16 mouse cellular contexts compared by ENCODE assay signal in genomic region chr5:9092716-9093115, GRCm38 (mm10).
"Had no signal": no experiment of that assay in that cellular context is flagged by ENCODE, and none has a peak within 500 bp of the region (broad histone marks: within the 10 kb centered on the region; RNA-seq: fewer than 3 reads in every experiment).

No protein-coding gene starts in this region.

- H3K27me3 ChIP-seq: neural tube, embryonic 13.5 days; neural tube, embryonic 15.5 days; stomach, embryonic 15.5 days had no signal

- H3K9ac ChIP-seq: neural tube, embryonic 13.5 days; neural tube, embryonic 15.5 days; stomach, embryonic 15.5 days had no signal

- H3K4me3 ChIP-seq: neural tube, embryonic 13.5 days; neural tube, embryonic 15.5 days; stomach, embryonic 15.5 days had no signal

- H3K9me3 ChIP-seq: stomach, embryonic 15.5 days had no signal

- H3K4me1 ChIP-seq: neural tube, embryonic 13.5 days; neural tube, embryonic 15.5 days; stomach, embryonic 15.5 days had no signal

- DNase-seq: retina, postnatal 1 day; right cerebral cortex, adult 18-20 months; right cerebral cortex, postnatal 14 days; right cerebral cortex, postnatal 25 days; right cerebral cortex, postnatal 4 days; spleen, adult 18-20 months; thymus, adult 18-20 months; thymus, adult 2 months; thymus, postnatal 14 days; thymus, postnatal 25 days; thymus, postnatal 36 days; thymus, postnatal 4 days had no signal

- H3K36me3 ChIP-seq: neural tube, embryonic 13.5 days; neural tube, embryonic 15.5 days; stomach, embryonic 15.5 days had no signal

- H3K4me2 ChIP-seq: neural tube, embryonic 13.5 days; neural tube, embryonic 15.5 days; stomach, embryonic 15.5 days had no signal

- H3K27ac ChIP-seq: neural tube, embryonic 13.5 days; neural tube, embryonic 15.5 days; stomach, embryonic 15.5 days; stomach, postnatal 0 days had no signal
